Mouse (Mus musculus): ENCODE measurements at regions not wholly inside any gene's neighbourhood (a gene's known extent, or its start where the extent isn't known, plus 50 kb on each side); places are given as distances from the start of the nearest gene placed in this dataset.

DNA sequence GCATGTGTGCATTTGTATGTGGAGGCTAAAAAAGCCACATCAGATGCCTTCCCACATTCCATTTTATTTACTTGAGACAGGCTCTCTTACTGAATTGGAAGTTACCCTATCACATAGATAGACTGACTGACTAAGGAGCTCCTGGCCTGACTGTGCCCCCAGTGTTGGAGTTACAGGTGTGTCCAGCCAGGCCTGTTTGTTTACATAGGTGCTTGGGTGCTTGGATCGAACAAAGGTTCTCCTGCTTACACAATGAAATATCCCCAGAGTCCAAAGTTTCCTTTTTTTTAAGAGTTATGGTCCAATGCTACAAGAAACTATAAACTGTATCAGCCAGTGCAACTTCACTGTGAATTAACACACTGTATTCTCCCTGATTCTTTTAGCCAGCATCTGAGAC is 472.5 kb downstream of the Klf5 start:
- no peaks in the 10 kb centered on the region for H3K9me3 ChIP-seq
- no peak overlapping the region for H3K27ac ChIP-seq
- no peaks in the 10 kb centered on the region for H3K27me3 ChIP-seq
- no peak overlapping the region for H3K9ac ChIP-seq
- H3K4me3 ChIP-seq: no peak overlapping the region
- WGBS: 73% methylated on average over 1 of the region's 1 CpGs
- H3K4me1 ChIP-seq: no peaks in the 10 kb centered on the region
- ATAC-seq (ENCODE audit: low FRiP score, low read depth): no peak
- no peak overlapping the region for H3K4me2 ChIP-seq (replicated peaks)
- H3K36me3 ChIP-seq: no peaks in the 10 kb centered on the region

DNA sequence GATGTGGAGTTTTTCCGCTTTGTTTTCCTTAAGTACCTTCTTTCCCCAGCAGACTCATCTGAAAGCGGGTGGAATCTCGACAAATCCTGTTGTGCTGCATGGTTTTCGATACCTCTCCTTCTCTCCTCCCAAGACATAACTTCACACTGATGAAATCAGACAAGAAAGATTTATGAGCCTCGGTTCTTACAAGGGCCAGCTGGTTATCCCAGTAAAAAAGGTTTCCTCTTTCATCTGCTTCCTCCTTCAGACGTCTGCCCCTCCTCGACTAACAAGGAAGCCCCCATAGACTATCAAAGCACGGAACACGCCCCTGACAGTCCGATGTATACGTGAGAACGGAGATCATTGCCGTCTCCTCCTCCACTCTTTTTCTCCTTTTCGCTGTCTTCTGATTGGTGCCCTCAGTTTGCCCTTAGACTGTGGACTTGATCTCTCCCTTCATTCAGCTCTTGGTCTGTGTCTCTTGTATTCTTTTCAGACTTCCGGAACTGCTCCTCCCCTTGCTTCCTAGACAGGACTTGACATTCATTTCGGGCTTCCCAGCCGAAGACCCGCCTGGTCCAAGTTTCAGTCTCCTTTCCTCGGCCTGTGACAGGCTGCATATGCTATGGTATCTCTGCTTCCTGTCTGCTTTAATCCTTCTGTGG is 474.4 kb downstream of the Klf5 start:
- Histone ChIP-seq H3K27ac (no peak overlapping the region), H3K9me3 (no peaks in the 10 kb centered on the region), H3K36me3 (no peaks in the 10 kb centered on the region), H3K4me1 (no peaks in the 10 kb centered on the region), H3K9ac (no peak overlapping the region), H3K4me3 (no peak overlapping the region), H3K27me3 (no peaks in the 10 kb centered on the region), H3K4me2 (replicated peaks) (0 out of 2 replicates have a peak overlapping the region, but pooled peaks have one; percentile 16)
- 51% methylated on average over 19 of the region's 19 CpGs for WGBS
- ATAC-seq (ENCODE audit: low FRiP score, low read depth): peak; percentile 54; the same call in 1 of the 2 replicates

- Histone ChIP-seq H3K4me1 (no peaks in the 10 kb centered on the region), H3K27me3 (no peaks in the 10 kb centered on the region), H3K27ac (no peak overlapping the region), H3K9ac (no peak overlapping the region), H3K4me3 (no peak overlapping the region), H3K9me3 (no peaks in the 10 kb centered on the region), H3K36me3 (no peaks in the 10 kb centered on the region), H3K4me2 (replicated peaks) (no peak overlapping the region)
- no peak for ATAC-seq (ENCODE audit: low FRiP score, low read depth)
- WGBS: 65% methylated on average over 8 of the region's 8 CpGs
Observed at GRCm38 (mm10) chr14:99778477-99778876, 480.0 kb downstream of the Klf5 start.

DNA sequence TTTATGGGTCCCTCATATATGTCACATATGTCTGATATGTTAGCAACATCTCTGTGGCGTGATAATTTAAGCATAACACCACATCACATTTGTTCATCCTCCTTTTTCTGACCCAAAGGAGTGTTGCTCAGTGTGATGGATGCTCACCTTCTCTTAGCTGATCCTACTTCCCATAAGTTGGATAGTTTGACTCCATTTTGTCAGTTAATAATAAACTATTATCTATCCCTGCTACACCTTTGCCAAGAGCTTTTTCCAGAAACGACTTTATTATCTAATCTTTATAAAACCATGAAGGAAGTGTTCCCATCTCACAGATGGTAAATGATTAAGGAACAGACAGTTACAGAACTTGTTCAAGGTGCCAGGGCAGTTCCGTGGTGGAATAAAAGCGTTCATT is 480.5 kb downstream of the Klf5 start:
- no peaks in the 10 kb centered on the region for H3K27me3 ChIP-seq
- H3K27ac ChIP-seq: no peak overlapping the region
- ATAC-seq (ENCODE audit: low FRiP score, low read depth): no peak
- no peaks in the 10 kb centered on the region for H3K36me3 ChIP-seq
- H3K9ac ChIP-seq: no peak overlapping the region
- 83% methylated on average over 4 of the region's 4 CpGs for WGBS
- H3K4me3 ChIP-seq: no peak overlapping the region
- no peaks in the 10 kb centered on the region for H3K4me1 ChIP-seq
- H3K4me2 ChIP-seq (replicated peaks): no peak overlapping the region
- H3K9me3 ChIP-seq: no peaks in the 10 kb centered on the region

DNA sequence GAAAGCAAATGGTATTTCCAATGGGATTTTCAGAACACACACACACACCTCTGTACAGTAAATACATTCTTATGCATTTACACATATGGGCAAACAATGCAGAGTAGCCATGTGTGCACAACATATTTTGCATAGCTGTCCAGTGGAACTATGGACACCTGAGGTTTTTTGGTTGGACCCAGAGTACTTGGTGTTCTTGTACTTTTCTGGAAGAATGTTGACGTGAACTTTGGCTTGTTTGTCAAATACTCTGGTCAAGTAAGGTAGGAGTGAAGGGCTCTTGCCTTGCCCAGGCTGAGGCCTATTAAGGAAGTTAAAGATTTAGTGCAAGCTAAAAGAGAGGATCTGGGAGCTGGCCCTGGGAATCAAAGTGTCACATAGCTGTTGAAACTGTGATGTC is 485.2 kb downstream of the Klf5 start:
- Histone ChIP-seq H3K4me2 (replicated peaks) (no peak overlapping the region), H3K27ac (no peak overlapping the region), H3K9me3 (no peaks in the 10 kb centered on the region), H3K4me3 (no peak overlapping the region), H3K36me3 (no peaks in the 10 kb centered on the region), H3K4me1 (peaks cover 8% of the 10 kb centered on the region; the same call in 1 of the 2 replicates), H3K27me3 (no peaks in the 10 kb centered on the region), H3K9ac (no peak overlapping the region)
- WGBS: 85% methylated on average over 1 of the region's 1 CpGs
- ATAC-seq (ENCODE audit: low FRiP score, low read depth): no peak

- no peaks in the 10 kb centered on the region for H3K36me3 ChIP-seq
- peaks cover 8% of the 10 kb centered on the region; the same call in 1 of the 2 replicates for H3K4me1 ChIP-seq
- H3K4me3 ChIP-seq: no peak overlapping the region
- no peak overlapping the region for H3K27ac ChIP-seq
- 87% methylated on average over 5 of the region's 5 CpGs for WGBS
- no peak for ATAC-seq (ENCODE audit: low FRiP score, low read depth)
- no peak overlapping the region for H3K9ac ChIP-seq
- no peaks in the 10 kb centered on the region for H3K27me3 ChIP-seq
- no peak overlapping the region for H3K4me2 ChIP-seq (replicated peaks)
- H3K9me3 ChIP-seq: no peaks in the 10 kb centered on the region
Observed at GRCm38 (mm10) chr14:99785106-99785505, 486.6 kb downstream of the Klf5 start.

- no peak overlapping the region for H3K27ac ChIP-seq
- H3K9me3 ChIP-seq: no peaks in the 10 kb centered on the region
- no peaks in the 10 kb centered on the region for H3K36me3 ChIP-seq
- no peak overlapping the region for H3K4me2 ChIP-seq (replicated peaks)
- no peak for ATAC-seq (ENCODE audit: low FRiP score, low read depth)
- peaks cover 8% of the 10 kb centered on the region; the same call in 1 of the 2 replicates for H3K4me1 ChIP-seq
- WGBS: 83% methylated on average over 1 of the region's 1 CpGs
- H3K9ac ChIP-seq: no peak overlapping the region
- no peak overlapping the region for H3K4me3 ChIP-seq
- H3K27me3 ChIP-seq: no peaks in the 10 kb centered on the region
Observed at GRCm38 (mm10) chr14:99786367-99786766, 487.9 kb downstream of the Klf5 start.

GRCm38 (mm10) chr14:99788185-99788584 is 489.7 kb downstream of the Klf5 start:
- Histone ChIP-seq H3K9me3 (no peaks in the 10 kb centered on the region), H3K36me3 (no peaks in the 10 kb centered on the region), H3K4me3 (no peak overlapping the region), H3K27me3 (no peaks in the 10 kb centered on the region), H3K4me1 (peaks cover 8% of the 10 kb centered on the region; the same call in 1 of the 2 replicates), H3K27ac (no peak overlapping the region), H3K9ac (no peak overlapping the region), H3K4me2 (replicated peaks) (no peak overlapping the region)
- 82% methylated on average over 3 of the region's 3 CpGs for WGBS
- ATAC-seq (ENCODE audit: low FRiP score, low read depth): no peak

GRCm38 (mm10) chr14:99796293-99796692 is 488.2 kb downstream of the Klf12 start:
- no peaks in the 10 kb centered on the region for H3K9me3 ChIP-seq
- no peak overlapping the region for H3K4me3 ChIP-seq
- no peaks in the 10 kb centered on the region for H3K36me3 ChIP-seq
- H3K27ac ChIP-seq: no peak overlapping the region
- H3K4me1 ChIP-seq: no peaks in the 10 kb centered on the region
- no peaks in the 10 kb centered on the region for H3K27me3 ChIP-seq
- no peak overlapping the region for H3K4me2 ChIP-seq (replicated peaks)
- 76% methylated on average over 4 of the region's 4 CpGs for WGBS
- H3K9ac ChIP-seq: no peak overlapping the region
- ATAC-seq (ENCODE audit: low FRiP score, low read depth): no peak

- Histone ChIP-seq H3K4me1 (no peaks in the 10 kb centered on the region), H3K4me3 (no peak overlapping the region), H3K36me3 (no peaks in the 10 kb centered on the region), H3K9ac (no peak overlapping the region), H3K4me2 (replicated peaks) (no peak overlapping the region), H3K9me3 (no peaks in the 10 kb centered on the region), H3K27ac (no peak overlapping the region), H3K27me3 (no peaks in the 10 kb centered on the region)
- no peak for ATAC-seq (ENCODE audit: low FRiP score, low read depth)
- WGBS: 64% methylated on average over 1 of the region's 1 CpGs
Observed at GRCm38 (mm10) chr14:99806052-99806451, 478.4 kb downstream of the Klf12 start.

GRCm38 (mm10) chr14:99806599-99806998 is 477.9 kb downstream of the Klf12 start:
- 79% methylated on average over 5 of the region's 5 CpGs for WGBS
- Histone ChIP-seq H3K36me3 (no peaks in the 10 kb centered on the region), H3K27ac (no peak overlapping the region), H3K9ac (no peak overlapping the region), H3K4me3 (no peak overlapping the region), H3K27me3 (no peaks in the 10 kb centered on the region), H3K4me2 (replicated peaks) (no peak overlapping the region), H3K9me3 (no peaks in the 10 kb centered on the region), H3K4me1 (no peaks in the 10 kb centered on the region)
- no peak for ATAC-seq (ENCODE audit: low FRiP score, low read depth)

GRCm38 (mm10) chr14:99812741-99813485 is 471.6 kb downstream of the Klf12 start:
- H3K9ac ChIP-seq: no peak overlapping the region
- H3K4me2 ChIP-seq (replicated peaks): no peak overlapping the region
- H3K27ac ChIP-seq: no peak overlapping the region
- WGBS: 84% methylated on average over 6 of the region's 6 CpGs
- no peak for ATAC-seq (ENCODE audit: low FRiP score, low read depth)
- no peaks in the 10 kb centered on the region for H3K36me3 ChIP-seq
- no peaks in the 10 kb centered on the region for H3K9me3 ChIP-seq
- H3K4me3 ChIP-seq: no peak overlapping the region
- no peaks in the 10 kb centered on the region for H3K27me3 ChIP-seq
- no peaks in the 10 kb centered on the region for H3K4me1 ChIP-seq
